Mouse (Mus musculus) T-cell, adult 2 months (primary cell): ENCODE data around the gene Pbld2.
"Not testable (repeated sequence)": the region's sequence is repeated elsewhere in the genome, so short reads cannot be mapped to it uniquely, and the experiment has no call there.

ENCODE experiments used
- DNase-seq: peaks from one replicate; pipeline ENCODE4 v3.0.0; 2022; ENCODE audit warnings: low spot score

Pbld2 gene

GRCm38 (mm10) chr10:63025491-63026011 lies 1.4 kb downstream of the Pbld2 start:
- DNase-seq: no peak

- no peak for DNase-seq
These were observed 2.2 kb downstream of the Pbld2 start for GRCm38 (mm10) chr10:63026156-63026794.

- no peak for DNase-seq
These were observed 2.7 kb downstream of the Pbld2 start for GRCm38 (mm10) chr10:63026795-63027160.

GRCm38 (mm10) chr10:63027376-63028161 lies 3.5 kb downstream of the Pbld2 start:
- no peak for DNase-seq

- no peak for DNase-seq
These were observed 4.3 kb downstream of the Pbld2 start for GRCm38 (mm10) chr10:63028396-63028795.

GRCm38 (mm10) chr10:63032267-63032666 lies 8.2 kb downstream of the Pbld2 start:
- no peak for DNase-seq

- DNase-seq: no peak
These were observed 8.8 kb downstream of the Pbld2 start for GRCm38 (mm10) chr10:63032956-63033355.

- DNase-seq: no peak
These were observed 14.6 kb downstream of the Pbld2 start for GRCm38 (mm10) chr10:63038571-63039320.

- no peak for DNase-seq
These were observed 15.9 kb downstream of the Pbld2 start for GRCm38 (mm10) chr10:63039867-63040628.

- no peak for DNase-seq
These were observed 19.0 kb downstream of the Pbld2 start for GRCm38 (mm10) chr10:63043154-63043553.

GRCm38 (mm10) chr10:63047751-63048150 lies 23.6 kb downstream of the Pbld2 start:
- no peak for DNase-seq

GRCm38 (mm10) chr10:63049106-63049505 lies 25.0 kb downstream of the Pbld2 start:
- DNase-seq: no peak

GRCm38 (mm10) chr10:63051267-63051666 lies 27.2 kb downstream of the Pbld2 start:
- DNase-seq: no peak

GRCm38 (mm10) chr10:63052011-63052410 lies 27.9 kb downstream of the Pbld2 start:
- no peak for DNase-seq

GRCm38 (mm10) chr10:63053007-63053406 lies 28.9 kb downstream of the Pbld2 start:
- no peak for DNase-seq

- DNase-seq: not testable (repeated sequence)
These were observed 30.0 kb downstream of the Pbld2 start for GRCm38 (mm10) chr10:63054071-63054470.

GRCm38 (mm10) chr10:63054586-63054985 lies 30.5 kb downstream of the Pbld2 start:
- no peak for DNase-seq

GRCm38 (mm10) chr10:63056966-63057750 lies 33.0 kb downstream of the Pbld2 start:
- no peak for DNase-seq

- no peak for DNase-seq
These were observed 35.7 kb downstream of the Pbld2 start, which contains the start of gene Pbld1 for GRCm38 (mm10) chr10:63059862-63060261. TSS of gene Pbld1 (plus strand) at chr10:63060162.

- DNase-seq: no peak
These were observed 36.3 kb downstream of the Pbld2 start for GRCm38 (mm10) chr10:63060406-63060805.

GRCm38 (mm10) chr10:63061266-63061665 lies 37.2 kb downstream of the Pbld2 start:
- no peak for DNase-seq
